Mouse (Mus musculus): Measurements from ENCODE around the gene Pard3.

- no peak for TF ChIP-seq CTCF (conservative IDR thresholded peaks at IDR 0.05; ENCODE audit: low read length)
- no peak for TF ChIP-seq NANOG (IDR thresholded peaks at IDR 0.05; ENCODE audit: borderline replicate concordance, low read length)
Measured at GRCm38 (mm10) chr8:127174411-127174810, 110.7 kb downstream of the Pard3 start.

All from E14TG2a.4 (cell line).